Mouse (Mus musculus) kidney, adult 8-10 months (tissue): Measurements from ENCODE around the gene Dock8.

Experiments
- DNase-seq, 2 experiments: peaks; one replicate each; pipeline ENCODE4 v3.0.0; 2022

Gene Dock8

DNA sequence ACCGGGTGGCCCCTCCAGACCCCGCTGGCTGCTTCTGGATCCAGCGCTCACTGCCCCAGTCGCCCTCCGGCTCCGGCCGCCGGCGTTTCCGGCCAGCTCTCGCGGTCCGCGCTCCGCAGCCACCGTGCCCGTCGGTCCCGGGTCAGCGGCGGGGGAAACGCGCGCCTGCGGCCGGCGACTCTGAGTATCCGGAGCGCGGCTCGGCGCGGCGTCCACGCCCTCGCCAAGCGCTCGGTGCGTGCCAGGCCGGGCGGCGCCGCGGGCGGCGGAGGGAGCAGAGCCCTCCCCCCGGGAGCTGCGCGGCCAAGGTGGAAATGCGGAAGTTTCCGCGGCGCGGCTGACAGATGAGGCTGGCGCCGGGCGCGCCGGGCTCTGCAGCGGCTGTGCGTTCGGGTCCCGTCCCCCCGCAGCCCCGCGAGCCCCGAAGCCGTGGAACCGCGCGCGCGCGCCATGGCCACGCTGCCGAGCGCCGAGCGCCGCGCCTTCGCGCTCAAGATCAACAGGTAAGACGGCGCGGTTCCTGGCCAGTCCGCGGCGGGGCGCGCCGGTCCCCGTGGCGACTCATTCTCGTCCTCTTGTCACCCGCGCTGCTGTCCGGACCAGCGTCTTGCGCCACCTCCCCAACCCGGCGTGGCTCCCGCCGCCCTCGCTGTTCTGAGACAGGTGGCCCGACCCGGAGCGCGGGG is at the start of gene Dock8:
Dock8 (plus strand) TSS at position 334 of the 686 bp plus-strand sequence.
- peak; percentile 77 to 80 for DNase-seq

DNA sequence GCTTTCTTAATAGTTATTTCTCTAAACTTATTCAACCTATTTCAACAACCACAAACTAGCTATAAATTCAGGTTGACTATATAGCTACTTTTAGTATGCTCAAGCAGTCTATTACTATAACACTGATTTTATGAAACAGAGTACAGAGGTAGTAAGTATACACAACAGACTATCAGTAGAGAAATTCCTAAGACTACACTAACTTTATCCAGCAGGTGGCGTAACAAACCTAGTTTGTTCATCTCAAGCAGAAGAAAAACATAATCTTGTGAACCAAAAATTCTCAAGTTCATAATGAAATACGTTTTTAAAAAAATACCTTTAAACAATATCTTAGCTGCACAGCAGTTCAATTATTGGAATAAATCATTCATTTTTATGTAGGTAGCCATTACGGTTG is 40.8 kb upstream of the Dock8 start:
- no peak for DNase-seq

DNA sequence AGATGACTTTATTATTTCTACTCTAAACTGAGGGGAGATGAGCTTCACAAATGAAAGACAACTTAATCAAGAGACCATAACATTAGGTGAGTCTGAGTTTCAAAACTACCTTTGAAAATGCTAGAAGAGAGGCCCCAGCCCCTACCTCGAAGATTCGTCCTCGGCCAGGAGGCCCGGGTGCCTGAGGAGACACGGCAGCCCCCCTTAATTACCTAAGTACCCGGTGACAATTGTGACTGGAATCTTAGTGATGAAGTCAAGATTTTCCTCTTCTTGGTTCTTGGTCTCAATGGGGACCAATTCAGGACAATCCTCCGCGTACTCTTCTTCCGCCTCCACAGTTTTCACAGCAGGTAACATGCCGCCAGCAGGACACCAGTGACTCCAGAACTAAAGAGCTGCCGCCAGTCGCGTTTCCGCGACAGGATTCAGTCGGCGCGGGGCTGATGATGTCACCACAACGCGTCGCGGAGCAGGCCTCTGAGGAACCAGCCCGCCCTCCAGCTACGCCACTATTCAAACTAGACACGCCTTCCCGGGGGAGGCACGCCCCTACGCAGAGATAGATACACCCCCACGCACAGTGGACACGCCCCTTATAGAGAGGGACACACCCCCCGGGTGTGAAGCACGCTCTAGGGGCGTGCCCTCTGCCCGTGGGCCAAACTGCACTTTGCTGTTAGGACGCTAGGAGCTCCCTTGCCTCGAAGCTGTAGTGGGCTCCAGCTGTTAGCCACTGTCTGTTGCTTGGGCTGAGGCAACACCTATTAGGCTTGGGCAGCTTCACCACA is 38.0 kb upstream of the Dock8 start, which contains the start of gene Cbwd1:
Cbwd1 (minus strand) TSS at position 439 of the 791 bp plus-strand sequence.
- DNase-seq = peak; percentile 97 to 99

DNA sequence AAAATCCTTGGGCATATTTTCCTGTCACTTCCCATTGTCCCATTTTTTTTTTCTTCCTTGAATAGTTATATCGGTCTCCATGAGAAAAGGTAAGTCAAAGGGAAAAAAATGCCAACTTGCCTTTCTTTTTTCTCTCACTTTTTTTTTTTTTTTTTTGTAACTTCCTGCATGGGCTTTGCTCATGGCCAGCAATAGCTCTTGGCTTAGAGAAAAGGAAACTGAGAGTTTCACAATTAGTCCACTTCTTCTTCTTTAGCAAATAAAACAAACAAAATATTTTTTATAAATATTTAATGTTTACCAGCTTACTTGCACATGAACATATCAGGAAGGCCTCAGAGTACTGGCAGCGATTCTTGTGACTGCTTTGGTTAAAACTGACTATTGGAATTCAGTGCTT is 33.1 kb upstream of the Dock8 start:
- DNase-seq = no peak

DNA sequence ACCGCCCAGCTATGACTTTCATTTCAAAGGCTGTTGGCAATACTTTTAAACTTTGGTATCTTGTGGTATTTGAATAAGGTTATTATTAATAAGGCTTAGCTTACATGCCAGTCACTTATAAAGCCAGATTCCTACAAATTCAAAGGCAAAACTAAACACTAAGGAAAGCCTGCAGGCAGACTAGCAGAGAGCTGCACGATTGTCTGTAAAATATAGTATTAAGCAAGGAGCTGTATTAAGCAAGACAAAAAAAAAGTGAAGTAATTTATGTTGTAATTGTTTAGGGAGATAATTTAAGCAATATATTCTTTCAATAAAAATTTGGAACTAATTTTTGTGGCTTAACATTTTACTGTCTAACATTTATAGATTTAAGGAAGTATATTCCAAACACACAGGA is 32.4 kb upstream of the Dock8 start:
- no peak for DNase-seq

DNA sequence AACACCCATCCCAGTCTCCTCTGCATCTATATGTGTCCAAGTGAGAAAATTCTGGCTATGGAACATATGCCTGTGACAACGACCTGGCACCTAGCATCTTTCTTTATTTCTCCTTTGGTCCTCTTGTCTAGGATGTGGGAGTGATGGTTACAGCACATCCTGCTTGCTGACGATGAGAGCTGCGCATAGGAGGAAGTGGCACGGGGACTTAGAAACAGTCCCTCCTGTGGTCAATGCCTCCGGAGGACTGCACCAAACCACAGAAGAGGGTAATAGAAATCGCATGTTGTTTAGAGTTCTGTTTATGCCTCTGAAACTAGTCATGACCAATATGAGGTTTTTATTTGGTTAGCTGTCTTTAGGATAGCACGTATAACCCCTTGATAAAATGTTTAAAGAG is 28.0 kb upstream of the Dock8 start:
- no peak for DNase-seq

DNA sequence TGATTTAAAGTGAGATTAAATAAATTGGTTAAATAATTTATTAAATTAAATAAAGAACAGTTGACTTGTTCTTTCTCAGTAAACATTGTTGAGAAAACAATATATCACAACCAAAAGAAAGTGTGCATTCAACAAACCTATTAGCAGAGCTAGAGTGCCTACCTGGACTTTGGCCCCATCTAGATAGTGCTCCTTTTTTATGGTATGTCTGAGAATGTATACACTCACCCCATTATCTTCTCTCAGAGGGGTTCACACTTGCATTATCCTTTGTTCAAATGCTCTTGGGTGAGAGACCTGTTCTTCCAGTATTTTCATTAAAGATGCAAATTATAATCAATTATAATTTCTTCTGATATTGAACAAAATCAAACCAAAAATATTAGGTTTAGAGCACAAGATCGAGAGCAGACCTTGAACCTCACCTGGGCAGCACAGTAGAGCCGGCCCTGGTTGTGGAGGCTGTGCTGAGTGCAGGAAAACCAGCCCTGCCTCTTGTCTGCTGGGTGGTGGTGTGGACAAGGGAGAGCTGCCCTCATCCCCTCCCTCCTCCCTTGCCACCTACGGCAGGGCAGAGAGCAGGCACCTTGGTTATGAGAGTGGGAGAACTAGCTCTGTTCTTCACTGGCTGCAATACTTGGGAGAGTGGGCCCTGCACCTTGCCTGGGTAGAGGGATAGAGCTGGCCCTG is 26.5 kb upstream of the Dock8 start:
- DNase-seq = no peak

DNA sequence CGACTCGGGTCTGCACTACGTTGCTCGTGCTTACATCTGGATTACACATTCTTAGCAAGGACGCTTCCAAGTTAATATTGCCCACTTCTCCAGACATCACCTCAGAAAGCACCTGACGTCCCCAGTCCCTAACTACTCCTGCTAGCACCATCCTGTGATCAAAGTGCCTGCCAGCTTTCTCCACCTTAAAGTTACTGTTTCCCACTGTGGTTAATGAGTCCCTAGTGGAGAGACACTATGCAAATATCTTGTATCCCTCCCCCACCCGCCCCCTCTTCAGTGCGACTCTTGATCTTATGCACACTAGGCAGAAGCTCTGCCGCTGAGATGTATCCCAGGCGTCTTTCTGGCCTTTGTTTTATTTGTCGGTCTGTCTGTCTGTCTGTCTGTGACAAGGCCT is 21.3 kb upstream of the Dock8 start:
- peak; percentile 86 to 88 for DNase-seq

DNA sequence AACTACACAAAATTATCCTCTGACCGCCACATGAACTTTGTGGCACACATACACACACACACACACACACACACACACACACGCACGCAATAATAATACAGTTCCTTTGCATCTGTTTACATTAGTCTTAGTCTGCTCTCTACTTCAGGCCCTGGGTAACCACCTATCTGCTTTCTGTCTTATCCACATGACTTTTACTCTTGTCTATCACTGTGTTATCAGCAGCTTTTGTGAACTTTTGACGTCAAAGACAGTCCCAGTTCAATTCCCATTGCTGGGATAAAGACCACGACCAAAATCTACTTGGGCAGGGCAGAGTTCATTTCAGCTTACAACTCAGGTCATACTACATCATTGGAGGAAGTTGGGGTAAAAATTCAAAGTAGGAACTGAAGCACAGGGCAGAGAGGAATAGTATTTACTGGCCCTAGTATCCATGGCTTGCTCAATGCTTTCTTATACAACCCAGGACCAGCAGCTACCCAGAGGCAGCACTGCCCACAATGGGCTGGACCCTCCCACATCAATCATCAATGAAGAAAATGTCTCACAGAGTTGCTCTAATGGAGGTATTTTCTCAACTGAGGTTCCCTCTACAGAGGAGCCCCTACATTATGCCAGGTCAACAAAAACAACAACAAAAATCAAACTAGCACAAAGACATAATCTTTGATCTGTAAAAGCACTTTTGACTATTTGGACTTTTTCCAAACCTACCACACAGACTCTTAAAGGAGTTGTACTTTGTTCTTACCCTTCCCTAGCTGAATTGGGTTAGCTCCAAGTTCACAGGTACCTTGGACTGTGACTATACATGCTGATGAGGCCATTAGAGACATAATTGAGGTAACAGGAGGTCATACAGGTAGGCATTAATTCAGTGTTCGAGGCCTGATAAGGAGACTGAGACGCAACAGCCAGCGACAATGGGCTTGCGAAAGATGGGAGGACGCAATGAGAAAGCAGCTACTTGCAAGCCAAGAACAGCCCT is 20.2 kb upstream of the Dock8 start:
- peak; percentile 65 to 88 for DNase-seq

DNA sequence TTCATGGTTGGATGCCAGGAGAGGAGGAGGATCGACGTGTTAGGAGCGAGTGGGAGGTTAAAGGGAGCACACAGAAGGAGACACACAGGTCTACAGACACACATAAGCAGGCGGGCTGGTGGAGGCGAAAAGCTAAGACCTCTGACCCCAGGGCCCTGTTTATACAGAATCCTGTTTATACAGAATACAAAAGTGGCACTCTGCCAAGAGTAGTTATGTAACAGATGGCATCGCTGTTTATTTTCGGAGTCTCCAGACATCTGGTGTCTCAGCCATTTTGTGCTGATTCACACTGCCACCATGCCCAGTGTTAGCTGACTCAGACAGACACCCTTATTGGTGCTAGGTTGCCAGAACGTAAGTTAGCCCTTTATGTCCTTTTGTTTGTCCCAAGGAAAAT is 18.0 kb upstream of the Dock8 start:
- peak; percentile 66 to 78 for DNase-seq

DNA sequence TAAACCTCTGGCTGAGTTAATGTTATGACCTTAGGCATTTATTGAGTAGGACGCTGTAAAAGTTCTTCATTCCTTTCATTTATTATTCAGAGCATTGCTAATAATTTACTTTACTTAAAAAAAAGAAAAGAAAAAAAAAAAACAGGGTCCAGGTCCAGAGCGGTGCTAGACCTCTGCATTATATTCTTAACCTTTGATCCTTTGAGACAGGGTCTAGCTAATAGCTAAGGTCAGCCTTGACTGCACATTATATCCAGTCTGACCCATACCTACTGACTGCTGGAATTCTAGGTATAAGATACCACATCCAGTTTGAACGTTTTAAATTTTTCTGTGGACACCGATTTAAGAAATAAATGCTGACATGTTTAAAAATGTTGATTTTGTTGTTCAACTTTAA is 16.3 kb upstream of the Dock8 start:
- DNase-seq = no peak

DNA sequence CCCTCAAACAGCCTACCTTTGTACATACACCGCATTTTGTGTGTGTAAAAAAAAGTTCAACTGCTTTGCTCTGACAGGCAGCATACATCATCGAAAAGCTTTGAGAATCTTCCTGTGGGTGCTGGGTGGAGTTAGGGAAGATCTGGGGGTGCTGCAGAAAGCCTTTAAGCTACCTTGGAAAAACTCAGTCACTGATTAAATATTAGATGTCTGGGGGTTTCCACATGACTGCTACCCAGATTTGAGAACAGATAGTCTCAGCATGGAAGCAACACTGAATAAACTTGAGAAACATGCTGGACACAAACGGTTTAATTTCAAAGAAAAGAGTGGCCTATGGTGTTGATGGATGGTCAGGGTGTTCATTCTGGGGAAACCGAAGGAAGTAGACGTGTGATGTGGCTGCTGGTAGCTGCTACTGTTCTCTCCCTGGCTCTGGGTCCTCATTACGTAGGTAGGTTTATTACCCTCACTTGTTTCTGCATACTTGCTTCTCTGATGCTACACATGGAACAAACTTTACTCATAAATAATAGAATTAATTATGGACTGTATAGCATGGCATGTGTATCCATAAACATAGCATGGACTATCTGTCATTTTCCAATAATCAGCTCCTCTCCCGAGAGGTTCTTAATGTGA is 15.4 kb upstream of the Dock8 start:
- no peak for DNase-seq

DNA sequence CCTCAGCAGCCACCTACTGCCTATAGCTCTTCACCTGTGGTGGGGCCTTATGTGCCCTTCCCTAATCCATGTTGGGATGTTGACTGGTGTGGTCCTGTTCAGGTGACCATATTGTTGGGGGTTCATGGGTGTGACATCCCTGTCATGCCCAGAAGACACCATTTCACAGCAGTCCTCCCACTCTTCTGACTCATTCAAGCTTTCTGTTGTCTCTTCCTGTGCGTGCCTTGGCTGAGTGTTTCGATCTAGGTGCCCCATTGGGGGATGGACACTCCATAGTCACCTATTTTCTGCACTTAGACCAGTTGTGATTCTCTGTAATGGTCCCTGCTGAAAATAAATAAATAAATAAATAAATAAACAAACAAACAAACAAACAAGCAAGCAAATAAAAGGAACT is 14.3 kb upstream of the Dock8 start:
- no peak for DNase-seq

DNA sequence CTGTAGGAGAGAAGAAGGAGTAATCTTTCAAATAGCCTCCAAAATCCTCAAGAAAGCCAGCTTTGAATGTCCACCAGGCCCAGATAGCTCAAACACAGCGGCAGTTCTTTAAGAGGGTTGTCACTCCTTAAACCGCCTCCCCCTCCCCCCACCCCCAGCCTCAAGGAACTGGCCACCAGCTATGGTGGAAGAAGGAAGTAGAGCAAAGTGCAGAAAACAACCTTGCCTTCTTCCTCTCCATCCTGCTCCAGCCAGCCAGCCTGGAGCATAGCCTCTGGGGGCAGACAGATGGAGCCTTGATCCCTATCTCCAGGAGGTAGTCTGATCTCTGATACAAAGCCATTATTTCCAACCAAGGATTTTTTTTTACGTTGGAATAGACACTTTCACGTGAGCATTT is 12.0 kb upstream of the Dock8 start:
- DNase-seq = no peak

DNA sequence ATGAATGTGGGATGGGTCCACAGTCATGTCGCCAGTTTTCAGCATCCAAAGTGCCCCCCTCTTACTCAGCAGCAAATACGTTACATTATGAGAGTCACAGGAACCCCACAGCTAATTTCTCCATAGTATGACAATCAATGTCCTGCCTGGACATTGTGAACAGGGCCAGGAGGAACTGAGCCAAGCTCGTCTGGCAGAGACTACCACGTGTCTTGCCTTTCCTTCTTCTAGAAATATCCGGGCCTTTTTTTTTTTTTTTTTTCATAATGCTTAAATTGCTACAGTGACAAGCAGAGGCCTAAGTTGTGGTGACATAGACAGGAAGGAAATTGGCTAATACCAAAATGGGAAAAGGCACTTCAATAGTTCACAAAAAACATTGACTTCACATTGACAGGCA is 10.5 kb upstream of the Dock8 start:
- DNase-seq = no peak

DNA sequence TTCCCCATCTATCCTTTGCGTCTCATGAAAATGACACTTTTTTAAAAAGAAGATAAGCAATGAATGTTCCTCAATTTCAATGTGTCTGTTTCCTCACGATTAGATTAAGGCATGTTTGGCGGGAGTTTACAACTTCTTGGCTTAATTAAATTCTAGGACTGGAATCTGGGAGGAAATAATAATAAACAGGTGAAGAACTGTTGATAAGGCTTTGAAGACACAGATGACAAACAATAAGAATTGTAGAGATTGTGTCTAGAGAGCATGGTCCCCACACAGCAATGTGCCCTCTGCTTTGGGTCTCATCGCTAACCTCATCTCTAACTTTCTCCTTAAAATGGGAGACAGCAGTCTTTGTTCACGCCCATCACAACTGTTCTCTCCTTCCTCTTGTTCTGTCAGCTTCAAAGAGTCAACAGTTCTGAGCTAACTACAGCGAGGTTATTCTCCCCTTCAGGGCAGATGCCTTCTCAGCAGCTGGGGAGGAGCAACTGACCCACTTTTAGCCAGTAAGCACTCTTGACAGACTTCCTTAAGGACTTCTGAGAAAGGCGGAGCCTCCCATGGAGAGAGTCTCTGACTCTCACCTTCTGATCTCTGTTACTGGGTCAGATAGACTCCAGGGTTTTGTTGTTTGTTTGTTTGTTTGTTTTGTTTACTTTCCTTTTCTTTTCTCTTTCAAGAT is 9.1 kb upstream of the Dock8 start:
- no peak for DNase-seq

DNA sequence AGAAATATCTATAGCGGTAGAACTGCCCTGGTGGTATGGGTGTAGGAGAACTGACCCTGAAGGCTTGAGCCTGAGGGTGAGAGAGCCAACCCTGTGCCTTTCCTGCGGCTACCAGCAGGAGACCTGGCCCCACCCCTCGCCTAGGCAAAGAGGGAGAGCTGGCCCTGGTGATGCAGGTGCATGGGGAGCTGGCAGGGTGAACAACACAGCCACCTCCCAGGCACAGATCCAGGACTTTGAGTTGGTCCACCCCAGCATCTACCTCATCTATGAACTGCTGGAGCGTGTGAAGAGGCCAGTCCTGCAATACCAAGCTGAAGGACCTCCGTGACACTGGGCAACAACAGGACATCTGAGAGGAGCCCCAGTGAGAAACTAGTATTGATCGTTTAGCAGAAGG is 5.8 kb upstream of the Dock8 start:
- DNase-seq = no peak

DNA sequence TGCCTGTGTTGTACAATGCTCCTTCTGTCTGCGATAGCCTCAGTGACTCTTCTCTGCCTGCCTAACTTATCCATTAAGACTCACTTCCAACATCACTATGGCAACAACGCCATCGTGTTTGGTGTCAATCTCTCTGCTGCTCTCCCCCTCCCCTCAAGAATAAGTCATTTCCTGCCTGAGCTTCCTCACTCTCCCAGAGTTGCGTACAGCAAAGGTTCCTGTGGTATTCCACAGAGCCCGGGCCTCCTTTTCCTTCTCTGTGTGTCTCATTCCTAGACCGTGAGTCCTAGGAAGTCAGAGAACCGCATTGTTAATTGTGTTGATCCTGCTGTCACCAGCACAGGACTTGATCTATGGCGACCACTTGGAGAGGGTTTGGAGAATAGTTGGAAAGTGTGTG is 4.4 kb upstream of the Dock8 start:
- DNase-seq = no peak

DNA sequence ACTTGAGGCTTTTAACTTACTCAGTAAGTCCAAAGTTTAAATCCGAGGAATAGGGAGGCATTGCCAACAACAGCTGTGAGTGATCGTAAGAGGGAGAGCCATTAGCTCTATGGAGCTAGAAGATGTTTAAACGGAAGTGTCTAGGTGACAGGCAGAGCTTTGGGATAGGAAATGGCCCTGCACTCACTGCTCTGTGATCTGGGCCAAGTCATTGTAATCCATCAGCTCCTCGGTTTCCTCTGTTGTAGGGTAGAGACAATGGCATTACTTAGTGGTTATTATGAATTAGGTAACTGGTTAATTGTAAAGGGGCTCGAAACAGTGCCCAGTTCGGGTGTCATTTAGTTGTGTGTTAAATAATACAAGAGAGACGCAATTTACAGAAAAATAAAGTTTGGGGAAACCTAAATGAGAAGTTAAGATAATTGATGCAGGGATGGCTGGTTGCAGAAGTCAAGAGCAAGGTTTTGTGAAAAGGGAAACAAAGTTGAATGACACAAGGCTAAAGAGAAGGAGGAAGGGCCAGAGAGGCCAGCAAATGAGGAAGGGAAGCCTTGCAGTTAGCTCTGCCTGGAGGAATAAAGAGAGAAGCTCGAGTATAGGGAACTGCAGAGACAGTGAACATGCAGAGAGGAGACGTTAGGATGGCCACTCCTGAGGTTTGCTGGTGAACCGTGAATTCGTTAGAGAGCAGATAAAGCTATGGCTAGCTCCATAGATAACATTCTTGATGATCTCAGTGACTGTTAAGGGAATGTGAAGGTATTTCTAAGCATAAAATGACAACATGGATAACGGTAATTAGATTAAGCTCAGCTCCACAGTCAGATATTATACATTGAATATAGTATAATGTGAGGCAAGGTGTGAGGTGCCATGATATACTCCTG is 2.3 kb upstream of the Dock8 start:
- no peak for DNase-seq

DNA sequence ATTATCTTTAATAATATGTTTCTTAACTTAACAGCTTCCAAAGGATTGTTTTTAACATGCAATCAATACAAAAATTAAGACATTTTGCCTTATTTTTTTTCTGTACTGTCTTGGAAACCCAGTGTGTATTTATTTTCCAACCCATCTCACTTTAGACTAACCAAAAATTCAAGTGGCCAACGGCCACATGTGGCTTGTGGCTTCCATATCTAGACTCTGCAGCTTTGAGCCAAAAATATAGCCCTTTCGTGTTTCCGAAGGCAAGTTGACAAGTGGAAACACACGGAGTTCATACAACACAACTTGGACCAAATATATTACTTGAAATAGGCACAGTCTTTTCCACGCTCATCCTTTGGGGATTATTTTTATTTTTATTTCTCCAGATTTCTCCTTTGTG is 773 bp upstream of the Dock8 start:
- DNase-seq = no peak
